Comparison of ENCODE assay signal across 8 mouse cellular contexts in genomic region chr8:11550281-11550948, GRCm38 (mm10). TPM values are rescaled to one million over a fixed set of nuclear protein-coding genes. Genes with fewer than 3 reads are reported as not detected.
DNase-seq lines count a peak whose midpoint lies in the region; ATAC-seq and TF ChIP-seq lines count a peak whose summit lies in the region.

TSS of gene Cars2 (minus strand) at chr8:11550783.

- 2% methylated on average over 53 of the region's 53 CpGs for WGBS in forebrain, postnatal 0 days
- WGBS in lung, embryonic 15.5 days, result under 1% methylated on average over 53 of the region's 53 CpGs

- peak within 1 kb of the TSS; percentile 77 for H3K9ac ChIP-seq in ES-E14 (ENCODE audit: insufficient read depth, low read depth, low read length, poor library complexity, severe bottlenecking)
- H3K9ac ChIP-seq in forebrain, postnatal 0 days, result peak within 1 kb of the TSS; percentile 89
- peak within 1 kb of the TSS; percentile 82 for H3K9ac ChIP-seq in lung, embryonic 15.5 days

- no peak for TF ChIP-seq CTCF in forebrain, postnatal 0 days (IDR thresholded peaks at IDR 0.05; ENCODE audit: low read depth)

- no peaks in the 10 kb centered on the region for H3K27me3 ChIP-seq in forebrain, postnatal 0 days (ENCODE audit: insufficient read depth, low read length)
- H3K27me3 ChIP-seq in lung, embryonic 15.5 days, result no peaks in the 10 kb centered on the region

- H3K4me3 ChIP-seq in ES-E14 (ENCODE audit: insufficient read depth in 1 of 2, low read depth in 1 of 2, low read length in 2 of 2, poor library complexity in 1 of 2, severe bottlenecking in 1 of 2), result peak within 1 kb of the TSS; percentile 74 to 81
- peak within 1 kb of the TSS; percentile 70 for H3K4me3 ChIP-seq in forebrain, postnatal 0 days (ENCODE audit: low read depth, low read length)
- peak within 1 kb of the TSS; percentile 74 for H3K4me3 ChIP-seq in lung, embryonic 15.5 days

- no peaks in the 10 kb centered on the region for H3K9me3 ChIP-seq in ES-E14 (ENCODE audit: control insufficient read depth, insufficient read depth, low read depth, low read length)
- H3K9me3 ChIP-seq in forebrain, postnatal 0 days (ENCODE audit: low read length), result no peaks in the 10 kb centered on the region
- no peaks in the 10 kb centered on the region for H3K9me3 ChIP-seq in lung, embryonic 15.5 days

- H3K36me3 ChIP-seq in ES-E14 (ENCODE audit: control insufficient read depth, insufficient read depth, low read length, poor library complexity, severe bottlenecking), result peaks cover 3% of the 10 kb centered on the region
- no peaks in the 10 kb centered on the region; the same call in 1 of the 2 replicates for H3K36me3 ChIP-seq in forebrain, postnatal 0 days (ENCODE audit: insufficient read depth)
- peaks cover 12% of the 10 kb centered on the region; the same call in 1 of the 2 replicates for H3K36me3 ChIP-seq in lung, embryonic 15.5 days

- peak; percentile 46 for ATAC-seq in forebrain, postnatal 0 days
- peak; percentile 78 for ATAC-seq in lung, embryonic 15.5 days (ENCODE audit: borderline replicate concordance, extremely low read depth, low FRiP score, low TSS enrichment)

- DNase-seq in ES-E14 (ENCODE audit: low read depth, low spot score), result peak; percentile 79
- DNase-seq in cerebellum, adult 18-20 months, result peak; percentile 93 to 96
- DNase-seq in forebrain, postnatal 0 days, result peak; percentile 87
- peak; percentile 93 for DNase-seq in heart, postnatal 4 days
- peak; percentile 85 to 88 for DNase-seq in layer of hippocampus, adult 8-10 months (ENCODE audit: low spot score in 2 of 2)
- peak; percentile 90 for DNase-seq in ovary, adult 18-20 months (ENCODE audit: low spot score)
- peak; percentile 88 for DNase-seq in thymus, postnatal 0 days (ENCODE audit: low spot score)

- H3K4me2 ChIP-seq in forebrain, postnatal 0 days (ENCODE audit: low read depth), result peak within 1 kb of the TSS; percentile 84
- peak within 1 kb of the TSS; percentile 75 for H3K4me2 ChIP-seq in lung, embryonic 15.5 days

- in situ Hi-C loops in ES-E14 (cut with MboI; ENCODE audit: low sequenced_read_pairs in 2 of 2, unreplicated experiment in 2 of 2), result loop anchor here in 1 of 2 experiments (10.0 kb wide), 1 partner anchor 154 kb away; the partner anchor contains the start of gene 1700016D06Rik

- peaks cover 5 to 10% of the 10 kb centered on the region in 2 experiments; a peak in 1 of 4 replicates for H3K4me1 ChIP-seq in ES-E14 (ENCODE audit: control insufficient read depth in 2 of 2, insufficient read depth in 2 of 2, low read length in 2 of 2, poor library complexity in 1 of 2)
- H3K4me1 ChIP-seq in forebrain, postnatal 0 days (ENCODE audit: insufficient read depth), result peaks cover 8% of the 10 kb centered on the region; the same call in 1 of the 2 replicates
- H3K4me1 ChIP-seq in lung, embryonic 15.5 days, result peaks cover 23% of the 10 kb centered on the region

- H3K27ac ChIP-seq in ES-E14 (ENCODE audit: insufficient read depth, low read depth, low read length, poor library complexity, severe bottlenecking), result no peak within 1 kb of the TSS; the same call in 1 of the 2 replicates
- peak within 1 kb of the TSS; percentile 92 for H3K27ac ChIP-seq in forebrain, postnatal 0 days (ENCODE audit: low read depth, low read length)
- peak within 1 kb of the TSS; percentile 95 for H3K27ac ChIP-seq in lung, embryonic 15.5 days

TF ChIP-seq in ES-E14, 5 proteins besides CTCF, POLR2A, EP300 and RAD21:
- TF ChIP-seq CHD2 (IDR thresholded peaks at IDR 0.05; ENCODE audit: low read depth, low read length) (no peak), HCFC1 (IDR thresholded peaks at IDR 0.05; ENCODE audit: borderline replicate concordance, insufficient read depth, low read length) (0 out of 2 replicates have a peak, but pooled peaks have one; percentile 57)
TF ChIP-seq in ES-E14: peak in this region for 1.

RNA-seq across cellular contexts. Expression of gene Cars2, which starts in this region (rescaled TPM):
- total RNA-seq in ES-E14 (2012; rRNA removed), result 34.6 and 50.5 TPM in 2 replicates
- 39.3 and 49.9 TPM in 2 replicates for total RNA-seq in forebrain, postnatal 0 days (2014; rRNA removed)
- polyA plus RNA-seq in forebrain, postnatal 0 days (2015; fragmentation: Nextera tagmentation; extraction: Ambion mirVana), result 23.3 and 25.9 TPM in 2 replicates
- total RNA-seq in heart, postnatal 4 days (2021), result 10 to 100 TPM; 31.9 to 36.3 TPM
- total RNA-seq in layer of hippocampus, adult 8-10 months (2022), result 10 to 100 TPM; 25.6 to 31.8 (median 27.4) TPM
- 23.5 and 24.3 TPM in 2 replicates for polyA plus RNA-seq in lung, embryonic 15.5 days (2015; fragmentation: Nextera tagmentation; extraction: Ambion mirVana)
- 27.9 and 29.3 TPM in 2 replicates for polyA plus RNA-seq in thymus, postnatal 0 days (2015; fragmentation: Nextera tagmentation; extraction: Ambion mirVana)
